Comparison of ENCODE assay signal across 8 mouse cellular contexts in genomic region chr9:35199772-35200471, GRCm38 (mm10). TPM values are rescaled to one million over a fixed set of nuclear protein-coding genes. Genes with fewer than 3 reads are reported as not detected.
DNase-seq lines count a peak whose midpoint lies in the region; ATAC-seq lines count a peak whose summit lies in the region.

TSS of gene Srpr (plus strand) at chr9:35200175.
TSS of gene Tirap (minus strand) at chr9:35200291.

- H3K4me1 ChIP-seq in embryonic facial prominence, embryonic 12.5 days: peaks cover 7% of the 10 kb centered on the region; the same call in 1 of the 2 replicates
- H3K4me1 ChIP-seq in limb, embryonic 10.5 days: peaks cover 23% of the 10 kb centered on the region
- peaks cover 17% of the 10 kb centered on the region for H3K4me1 ChIP-seq in midbrain, embryonic 12.5 days

- peaks cover 6% of the 10 kb centered on the region for H3K36me3 ChIP-seq in embryonic facial prominence, embryonic 12.5 days
- H3K36me3 ChIP-seq in limb, embryonic 10.5 days: peaks cover 12% of the 10 kb centered on the region
- peaks cover 6% of the 10 kb centered on the region for H3K36me3 ChIP-seq in midbrain, embryonic 12.5 days

- no peaks in the 10 kb centered on the region for H3K27me3 ChIP-seq in embryonic facial prominence, embryonic 12.5 days
- no peaks in the 10 kb centered on the region for H3K27me3 ChIP-seq in limb, embryonic 10.5 days (ENCODE audit: low read depth, poor library complexity, severe bottlenecking)
- no peaks in the 10 kb centered on the region for H3K27me3 ChIP-seq in midbrain, embryonic 12.5 days

- peak within 1 kb of the TSS; percentile 78 for H3K9ac ChIP-seq in embryonic facial prominence, embryonic 12.5 days
- H3K9ac ChIP-seq in midbrain, embryonic 12.5 days (replicated peaks): peak within 1 kb of the TSS; percentile 72

- ATAC-seq in embryonic facial prominence, embryonic 12.5 days (ENCODE audit: insufficient number of reproducible peaks, insufficient read depth, low FRiP score, low TSS enrichment): peak; percentile 92
- ATAC-seq in midbrain, embryonic 12.5 days (ENCODE audit: low FRiP score, low read depth): peak; percentile 94

- under 1% methylated on average over 44 of the region's 44 CpGs for WGBS in embryonic facial prominence, embryonic 12.5 days
- WGBS in limb, embryonic 10.5 days: 2% methylated on average over 44 of the region's 44 CpGs
- under 1% methylated on average over 33 of the region's 44 CpGs for WGBS in midbrain, embryonic 12.5 days

- H3K27ac ChIP-seq in embryonic facial prominence, embryonic 12.5 days: peak within 1 kb of the TSS; percentile 46; the same call in 1 of the 2 replicates
- H3K27ac ChIP-seq in limb, embryonic 10.5 days: peak within 1 kb of the TSS; percentile 90
- peak within 1 kb of the TSS; percentile 52; the same call in 1 of the 2 replicates for H3K27ac ChIP-seq in midbrain, embryonic 12.5 days (replicated peaks)

- H3K4me3 ChIP-seq in embryonic facial prominence, embryonic 12.5 days: peak within 1 kb of the TSS; percentile 65
- H3K4me3 ChIP-seq in limb, embryonic 10.5 days: peak within 1 kb of the TSS; percentile 81
- H3K4me3 ChIP-seq in midbrain, embryonic 12.5 days: peak within 1 kb of the TSS; percentile 71

- H3K9me3 ChIP-seq in embryonic facial prominence, embryonic 12.5 days: no peaks in the 10 kb centered on the region
- H3K9me3 ChIP-seq in limb, embryonic 10.5 days (replicated peaks): no peaks in the 10 kb centered on the region
- H3K9me3 ChIP-seq in midbrain, embryonic 12.5 days: no peaks in the 10 kb centered on the region

- peak; percentile 89 for DNase-seq in 3134 (ENCODE audit: extremely low read depth, insufficient read length, low spot score)
- DNase-seq in adrenal gland, postnatal 25 days: peak; percentile 96
- DNase-seq in heart, adult 11 months: peak; percentile 99
- DNase-seq in kidney, adult 11 months: peak; percentile 86
- peak; percentile 98 for DNase-seq in limb, embryonic 10.5 days (ENCODE audit: low spot score)
- peak; percentile 82 for DNase-seq in skeletal muscle tissue, adult 2 months (ENCODE audit: low read depth, low spot score)

- peak within 1 kb of the TSS; percentile 73 for H3K4me2 ChIP-seq in embryonic facial prominence, embryonic 12.5 days (replicated peaks)
- H3K4me2 ChIP-seq in midbrain, embryonic 12.5 days (replicated peaks): peak within 1 kb of the TSS; percentile 77

RNA-seq across cellular contexts. Expression of gene Srpr, which starts in this region (rescaled TPM):
- total RNA-seq in adrenal gland, postnatal 25 days (2021): 138 and 153 TPM in 2 replicates
- 108 and 112 TPM in 2 replicates for polyA plus RNA-seq in embryonic facial prominence, embryonic 12.5 days (2016; fragmentation: Nextera tagmentation; extraction: Ambion mirVana)
- 93.7 and 100 TPM in 2 replicates for polyA plus RNA-seq in limb, embryonic 10.5 days (2016; fragmentation: Nextera tagmentation; extraction: Ambion mirVana)
- polyA plus RNA-seq in midbrain, embryonic 12.5 days (2016; fragmentation: Nextera tagmentation; extraction: Ambion mirVana): 86.4 and 91.2 TPM in 2 replicates

RNA-seq across cellular contexts. Expression of gene Tirap, which starts in this region (rescaled TPM):
- 7.6 and 10.7 TPM in 2 replicates for total RNA-seq in adrenal gland, postnatal 25 days (2021)
- 11.6 and 13.3 TPM in 2 replicates for polyA plus RNA-seq in embryonic facial prominence, embryonic 12.5 days (2016; fragmentation: Nextera tagmentation; extraction: Ambion mirVana)
- 20.0 and 22.1 TPM in 2 replicates for polyA plus RNA-seq in limb, embryonic 10.5 days (2016; fragmentation: Nextera tagmentation; extraction: Ambion mirVana)
- 11.2 and 12.4 TPM in 2 replicates for polyA plus RNA-seq in midbrain, embryonic 12.5 days (2016; fragmentation: Nextera tagmentation; extraction: Ambion mirVana)

Comparison
In these comparisons a context has a peak if more than half of its experiments do, and no peak if none do; other contexts are left out.
1. Peak in every context shown above with its lines: DNase-seq, ATAC-seq, H3K4me3 ChIP-seq and H3K27ac ChIP-seq.